Mouse (Mus musculus): ENCODE results near the gene Gprc5c.

- no peak for TF ChIP-seq POLR2A (IDR thresholded peaks at IDR 0.05; ENCODE audit: low read depth, low read length)
- no peak for TF ChIP-seq CTCF (IDR thresholded peaks at IDR 0.05; ENCODE audit: extremely low read depth, insufficient read length, insufficient replicate concordance, low read depth, low read length)
These were observed 1.4 kb upstream of the Gprc5c start for GRCm38 (mm10) chr11:114849572-114849971.

All from small intestine, adult 2 months (tissue).